Comparison of ENCODE assay signal across 13 mouse cellular contexts in genomic region chr5:65678826-65679225, GRCm38 (mm10). TPM values are rescaled to one million over a fixed set of nuclear protein-coding genes. Genes with fewer than 3 reads are reported as not detected.
A peak's percentile ranks its signal among the peaks of the same experiment; 100 is the strongest.
DNase-seq lines count a peak whose midpoint lies in the region; ATAC-seq and TF ChIP-seq lines count a peak whose summit lies in the region.
"Had no signal": no experiment of that assay in that cellular context is flagged by ENCODE, and none has a peak within 500 bp of the region (broad histone marks: within the 10 kb centered on the region; RNA-seq: fewer than 3 reads in every experiment).

No protein-coding gene starts in this region.

- TF ChIP-seq EP300 in heart, postnatal 0 days (IDR thresholded peaks at IDR 0.05; ENCODE audit: low read depth): no peak

- H3K36me3 ChIP-seq in heart, postnatal 0 days (replicated peaks; ENCODE audit: control insufficient read depth, insufficient read depth, low read length): 0 out of 2 replicates have a peak, but pooled peaks cover 8% of the 10 kb centered on the region

- no peak for TF ChIP-seq POLR2A in embryonic fibroblast, embryonic 13.5 days (IDR thresholded peaks at IDR 0.05; ENCODE audit: low read depth, low read length)

- no peak overlapping the region for H3K4me2 ChIP-seq in heart, postnatal 0 days (ENCODE audit: low read depth, low read length)
- H3K4me2 ChIP-seq: forebrain, embryonic 15.5 days; hindbrain, embryonic 13.5 days; midbrain, embryonic 11.5 days had no signal

- H3K27ac ChIP-seq in embryonic fibroblast, embryonic 13.5 days (ENCODE audit: insufficient read depth, low read length): 0 out of 2 replicates have a peak overlapping the region, but pooled peaks have one; percentile 21
- H3K27ac ChIP-seq in heart, postnatal 0 days (ENCODE audit: low read depth): peak overlapping the region; percentile 63
- H3K27ac ChIP-seq: forebrain, embryonic 15.5 days; hindbrain, embryonic 13.5 days had no signal

- H3K27me3 ChIP-seq in heart, postnatal 0 days (ENCODE audit: control insufficient read depth, insufficient read depth, low read length): no peaks in the 10 kb centered on the region
- H3K27me3 ChIP-seq: forebrain, embryonic 15.5 days; hindbrain, embryonic 13.5 days had no signal

- H3K4me3 ChIP-seq in embryonic fibroblast, embryonic 13.5 days (ENCODE audit: insufficient read depth, low read length): no peak overlapping the region
- H3K4me3 ChIP-seq in heart, postnatal 0 days (ENCODE audit: low read depth, low read length): no peak overlapping the region
- H3K4me3 ChIP-seq: forebrain, embryonic 15.5 days; hindbrain, embryonic 13.5 days had no signal

- DNase-seq in adrenal gland, postnatal 10 days: peak; percentile 28
- DNase-seq in adrenal gland, adult 18-20 months (ENCODE audit: low spot score in 2 of 2): no peak
- peak; percentile 4 for DNase-seq in left cerebral cortex, postnatal 4 days
- no peak for DNase-seq in left cerebral cortex, postnatal 10 days (ENCODE audit: extremely low spot score in 1 of 2, low spot score in 2 of 2)
- DNase-seq in heart, postnatal 0 days (ENCODE audit: low spot score): peak; percentile 53
- DNase-seq in embryo, embryonic 10 days (ENCODE audit: low spot score): no peak
- DNase-seq: cerebellum, adult 11 months; embryo, embryonic 11 days had no signal

- no peaks in the 10 kb centered on the region; the same call in 1 of the 2 replicates for H3K4me1 ChIP-seq in embryonic fibroblast, embryonic 13.5 days (ENCODE audit: control insufficient read depth, insufficient read depth, low read length)
- peaks cover 26% of the 10 kb centered on the region for H3K4me1 ChIP-seq in heart, postnatal 0 days (ENCODE audit: control insufficient read depth, insufficient read depth)
- H3K4me1 ChIP-seq: forebrain, embryonic 15.5 days; hindbrain, embryonic 13.5 days had no signal

- intact Hi-C loops in left cerebral cortex, postnatal 4 days (cut with DNase I): no loop called here
- intact Hi-C loops in left cerebral cortex, postnatal 10 days (cut with DNase I): no loop called here

- no peak for TF ChIP-seq CTCF in embryonic fibroblast, embryonic 13.5 days (IDR thresholded peaks at IDR 0.05; ENCODE audit: borderline replicate concordance, insufficient read depth, low read length)
- TF ChIP-seq CTCF in heart, postnatal 0 days (IDR thresholded peaks at IDR 0.05; ENCODE audit: low read depth): 0 out of 2 replicates have a peak, but pooled peaks have one; percentile 3

- H3K9ac ChIP-seq in heart, postnatal 0 days (replicated peaks; ENCODE audit: low read depth, low read length): no peak overlapping the region
- H3K9ac ChIP-seq: forebrain, embryonic 15.5 days; hindbrain, embryonic 13.5 days had no signal

- WGBS in heart, postnatal 0 days: 48% methylated on average over 5 of the region's 5 CpGs

- no peaks in the 10 kb centered on the region for H3K9me3 ChIP-seq in heart, postnatal 0 days (replicated peaks; ENCODE audit: control insufficient read depth, low read length)
- H3K9me3 ChIP-seq: forebrain, embryonic 15.5 days; hindbrain, embryonic 13.5 days had no signal

- ATAC-seq in heart, postnatal 0 days (ENCODE audit: insufficient read depth, low read depth): peak; percentile 85
- ATAC-seq in monocyte, adult 5-6 weeks (replicated peaks; ENCODE audit: insufficient number of reproducible peaks, low FRiP score, low TSS enrichment, poor library complexity, severe bottlenecking): no peak
- ATAC-seq: forebrain, embryonic 15.5 days had no signal

RNA-seq across cellular contexts. Expression of gene Pds5a, which starts 19.2 kb away (rescaled TPM):
- 100 to 1,000 TPM in 1 of 2 experiments, 10 to 100 TPM in 1; 81.9 to 110 TPM for total RNA-seq in adrenal gland, postnatal 10 days (2021)
- total RNA-seq in adrenal gland, adult 18-20 months (2021): 10 to 100 TPM; 77.6 to 85.9 TPM
- total RNA-seq in left cerebral cortex, postnatal 4 days (2021): 100 to 1,000 TPM in 1 of 2 experiments, 10 to 100 TPM in 1; 89.8 to 106 TPM
- total RNA-seq in left cerebral cortex, postnatal 10 days (2021): 10 to 100 TPM; 67.3 to 69.9 TPM
- 203 and 225 TPM in 2 replicates for polyA plus RNA-seq in embryonic fibroblast, embryonic 13.5 days (2011; ENCODE audit: insufficient read length, low read depth, missing spikeins)
- 57.9 and 91.3 TPM in 2 replicates for total RNA-seq in heart, postnatal 0 days (2014; rRNA removed; ENCODE audit: low replicate concordance)
- polyA plus RNA-seq in heart, postnatal 0 days (2015; fragmentation: Nextera tagmentation; extraction: Ambion mirVana): 13.2 and 15.4 TPM in 2 replicates
- 172 to 257 TPM (median 179 TPM) in 3 replicates for total RNA-seq in monocyte, adult 5-6 weeks (2017)

Comparison
In these comparisons a context has a peak if more than half of its experiments do, and no peak if none do; other contexts are left out.
1. DNase-seq: peak in adrenal gland, postnatal 10 days (single experiment), left cerebral cortex, postnatal 4 days (single experiment) and heart, postnatal 0 days (single experiment); none in adrenal gland, adult 18-20 months (0 of 2), left cerebral cortex, postnatal 10 days (0 of 2) and embryo, embryonic 10 days (single experiment).